Mouse (Mus musculus): ENCODE data around the gene Commd2. TPM values are rescaled to one million over a fixed set of nuclear protein-coding genes. Genes with fewer than 3 reads are reported as not detected.

Commd2 gene
- polyA plus RNA-seq (2015; fragmentation: Nextera tagmentation; extraction: Ambion mirVana) = 118 and 121 TPM in 2 replicates

DNA sequence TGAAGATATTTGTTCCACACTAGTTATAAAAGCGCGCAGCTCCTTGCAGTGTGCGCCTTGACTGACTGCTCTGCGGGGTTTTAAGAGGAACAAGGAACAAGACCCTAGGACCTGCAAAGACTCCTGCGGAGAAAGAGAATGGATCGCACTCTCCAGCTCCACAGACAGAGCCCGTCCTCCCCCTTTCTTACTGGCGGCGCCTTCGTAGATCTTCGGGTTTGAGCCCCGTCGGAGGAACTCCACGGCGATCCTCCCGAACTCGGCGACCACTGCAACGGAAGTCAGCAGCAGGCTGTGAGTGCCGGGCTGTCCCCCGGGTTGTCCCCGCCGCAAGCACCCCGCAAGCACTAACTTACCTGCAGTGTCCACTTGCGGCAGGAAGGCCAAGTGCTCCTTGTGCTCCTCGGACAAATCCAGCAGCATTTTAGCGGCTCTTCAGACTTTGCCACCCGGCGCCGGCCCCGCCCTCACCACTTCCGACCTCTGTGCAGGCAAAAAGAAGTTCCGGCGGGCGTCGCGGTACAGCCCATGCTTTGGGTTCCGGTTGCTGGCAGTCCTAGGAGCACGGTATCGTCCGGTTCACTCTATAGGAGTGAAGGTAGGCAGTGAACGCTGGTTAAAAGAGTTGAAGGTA, at the start of gene Commd2:
Commd2 (minus strand) TSS at position 485 of the 634 bp plus-strand sequence.
- peak; percentile 89 for DNase-seq (ENCODE audit: low spot score)

DNA sequence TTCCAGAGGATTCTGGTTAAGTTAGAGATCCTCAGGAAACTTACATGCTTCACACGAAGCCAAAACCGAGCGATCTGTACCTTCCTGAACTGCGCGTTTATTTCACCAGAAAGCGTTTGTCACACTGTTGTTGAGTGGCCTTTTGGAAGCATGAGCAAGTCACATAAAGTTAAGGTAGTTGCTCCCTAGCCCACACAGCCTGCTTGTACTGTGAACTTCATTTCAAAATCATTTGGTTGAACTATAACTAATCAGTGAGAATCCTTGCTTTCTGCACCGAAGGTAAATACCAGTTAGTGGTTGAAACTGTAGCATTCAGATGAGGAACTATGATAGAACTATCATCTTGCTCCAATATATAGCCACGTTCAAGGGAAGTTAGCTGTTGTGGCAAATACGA, 45.3 kb upstream of the Commd2 start:
- DNase-seq (ENCODE audit: low spot score) = no peak

- DNase-seq (ENCODE audit: low spot score) = no peak
These were observed 44.7 kb upstream of the Commd2 start for GRCm38 (mm10) chr3:57696249-57696648.

GRCm38 (mm10) chr3:57692719-57693118, 41.2 kb upstream of the Commd2 start, which contains the start of gene Ankub1:
Gene Ankub1, minus strand, starts transcription at chr3:57692799.
- no peak for DNase-seq (ENCODE audit: low spot score)

- DNase-seq (ENCODE audit: low spot score) = no peak
These were observed 40.3 kb upstream of the Commd2 start for GRCm38 (mm10) chr3:57691772-57692171.

GRCm38 (mm10) chr3:57677786-57678185, 26.3 kb upstream of the Commd2 start:
- no peak for DNase-seq (ENCODE audit: low spot score)

DNA sequence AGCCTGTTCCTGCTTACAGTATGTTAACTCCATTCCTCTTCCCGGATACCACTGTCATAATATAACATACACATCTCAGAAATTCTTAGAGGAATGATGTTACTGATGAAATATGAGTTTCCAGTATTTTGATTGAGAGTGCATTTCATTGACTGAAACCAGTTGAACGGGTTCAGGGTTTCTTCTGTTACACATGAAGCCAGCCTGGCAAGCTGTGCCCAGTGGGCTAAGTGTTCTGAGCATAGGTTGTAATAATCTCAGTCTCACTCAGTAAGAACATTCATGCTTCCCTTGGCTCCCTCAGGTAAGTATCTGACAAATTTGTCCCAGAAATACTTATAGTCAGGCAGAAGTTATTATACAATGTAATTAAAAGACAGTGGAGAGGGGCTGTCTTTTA, 22.6 kb upstream of the Commd2 start:
- no peak for DNase-seq (ENCODE audit: low spot score)

- DNase-seq (ENCODE audit: low spot score) = no peak
These were observed 22.1 kb upstream of the Commd2 start for GRCm38 (mm10) chr3:57673586-57673985.

GRCm38 (mm10) chr3:57667054-57667723, 15.7 kb upstream of the Commd2 start:
- peak; percentile 76 for DNase-seq (ENCODE audit: low spot score)

DNA sequence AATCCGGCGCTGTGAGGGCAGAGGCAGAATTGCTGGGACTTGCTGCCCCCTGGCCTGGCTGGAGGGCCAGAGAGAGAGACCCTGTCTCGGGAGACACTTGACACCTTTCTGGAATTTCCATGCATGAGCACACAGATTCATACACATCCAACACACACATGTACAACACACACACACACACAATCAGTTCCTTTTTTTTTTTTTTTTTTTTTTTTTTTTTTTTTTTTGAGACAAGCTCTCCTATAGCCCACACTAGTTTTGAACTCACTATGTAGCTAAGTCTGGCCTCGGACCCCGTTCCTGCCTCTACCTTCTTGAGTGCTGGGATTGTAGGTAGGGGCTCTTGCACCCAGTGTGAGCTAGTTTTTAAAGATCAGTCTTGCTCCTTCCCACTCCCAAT, 14.4 kb upstream of the Commd2 start:
- no peak for DNase-seq (ENCODE audit: low spot score)

GRCm38 (mm10) chr3:57664682-57665081, 13.2 kb upstream of the Commd2 start:
- DNase-seq (ENCODE audit: low spot score) = no peak

- DNase-seq (ENCODE audit: low spot score) = peak; percentile 61
These were observed 12.2 kb upstream of the Commd2 start for GRCm38 (mm10) chr3:57663731-57664130.

DNA sequence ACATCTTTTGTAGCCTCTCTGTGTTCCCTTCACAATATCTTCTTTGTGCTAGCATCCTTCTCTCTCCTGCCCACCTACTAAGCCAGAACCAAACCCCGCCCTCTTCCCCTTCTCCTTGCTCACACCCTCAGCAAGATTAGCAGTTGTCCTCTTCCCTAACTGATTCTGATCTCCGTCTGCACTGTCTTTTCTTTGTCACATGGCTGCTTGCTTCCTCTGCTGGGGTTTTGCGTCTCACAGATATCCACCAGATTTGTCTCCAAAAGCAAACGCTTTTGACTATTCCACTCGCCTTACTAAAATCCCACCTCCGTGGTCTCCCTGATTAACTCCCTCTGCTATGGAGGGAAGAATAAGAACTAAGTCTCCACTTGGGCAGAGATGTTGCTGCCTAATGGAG, 7.1 kb upstream of the Commd2 start:
- DNase-seq (ENCODE audit: low spot score) = no peak

DNA sequence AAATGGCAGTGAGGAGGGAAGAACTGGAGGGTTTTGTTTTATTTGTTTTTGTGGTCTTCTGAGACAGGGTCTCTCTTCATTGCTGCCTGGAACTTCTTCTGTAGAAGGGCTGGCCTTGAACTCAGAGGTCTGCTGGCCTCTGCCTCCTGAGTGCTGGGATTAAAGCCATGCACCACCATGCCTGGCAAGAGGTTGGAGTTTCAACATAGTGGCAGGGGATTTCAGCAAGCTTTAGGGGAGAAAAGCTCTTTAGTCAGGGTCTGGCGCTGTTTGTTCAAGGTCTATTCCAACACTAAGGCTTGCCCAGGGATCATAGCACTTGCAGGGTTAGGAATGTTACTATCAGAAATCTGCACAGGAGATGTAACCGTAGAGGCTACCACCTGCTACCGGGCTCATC, 2.1 kb upstream of the Commd2 start:
- DNase-seq (ENCODE audit: low spot score) = no peak

GRCm38 (mm10) chr3:57652485-57652884, 970 bp upstream of the Commd2 start:
- no peak for DNase-seq (ENCODE audit: low spot score)

DNA sequence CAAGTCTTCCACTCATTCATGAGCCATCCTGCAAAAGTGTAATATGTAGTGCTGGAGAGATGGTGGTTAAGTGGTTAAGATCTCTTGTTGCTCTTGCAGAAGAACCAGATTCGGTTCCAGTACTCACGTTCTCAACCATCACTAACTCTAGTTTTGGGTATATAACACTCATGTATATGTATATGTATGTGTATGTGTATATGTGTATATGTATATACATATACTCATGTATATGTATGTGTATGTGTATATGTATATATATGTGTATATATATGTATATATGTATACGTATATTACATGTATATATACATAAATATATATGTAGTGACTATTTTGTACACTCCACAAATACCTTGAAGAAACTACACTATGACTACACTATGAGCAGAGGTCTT, 347 bp upstream of the Commd2 start:
- no peak for DNase-seq (ENCODE audit: low spot score)

DNA sequence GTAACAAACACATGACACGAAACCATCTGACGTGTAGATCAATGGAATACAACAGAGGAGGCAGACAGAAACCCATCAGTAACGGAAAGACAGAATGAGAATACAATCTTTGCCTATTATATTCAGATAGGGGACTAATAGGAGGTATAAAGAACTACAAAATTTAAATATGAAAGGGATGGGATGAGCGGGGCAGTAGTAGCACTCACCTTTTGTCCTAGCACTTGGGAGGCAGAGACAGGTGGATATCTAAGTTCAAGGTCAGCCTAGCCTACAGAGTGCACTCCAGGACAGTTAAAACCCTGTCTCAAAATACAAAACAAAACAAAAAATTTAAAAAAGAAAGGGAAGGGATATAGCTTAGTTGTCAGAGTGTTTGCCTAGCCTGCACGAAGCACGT, 8.3 kb downstream of the Commd2 start:
- DNase-seq (ENCODE audit: low spot score) = no peak

- DNase-seq (ENCODE audit: low spot score) = no peak
These were observed 13.9 kb downstream of the Commd2 start for GRCm38 (mm10) chr3:57637596-57637995.

DNA sequence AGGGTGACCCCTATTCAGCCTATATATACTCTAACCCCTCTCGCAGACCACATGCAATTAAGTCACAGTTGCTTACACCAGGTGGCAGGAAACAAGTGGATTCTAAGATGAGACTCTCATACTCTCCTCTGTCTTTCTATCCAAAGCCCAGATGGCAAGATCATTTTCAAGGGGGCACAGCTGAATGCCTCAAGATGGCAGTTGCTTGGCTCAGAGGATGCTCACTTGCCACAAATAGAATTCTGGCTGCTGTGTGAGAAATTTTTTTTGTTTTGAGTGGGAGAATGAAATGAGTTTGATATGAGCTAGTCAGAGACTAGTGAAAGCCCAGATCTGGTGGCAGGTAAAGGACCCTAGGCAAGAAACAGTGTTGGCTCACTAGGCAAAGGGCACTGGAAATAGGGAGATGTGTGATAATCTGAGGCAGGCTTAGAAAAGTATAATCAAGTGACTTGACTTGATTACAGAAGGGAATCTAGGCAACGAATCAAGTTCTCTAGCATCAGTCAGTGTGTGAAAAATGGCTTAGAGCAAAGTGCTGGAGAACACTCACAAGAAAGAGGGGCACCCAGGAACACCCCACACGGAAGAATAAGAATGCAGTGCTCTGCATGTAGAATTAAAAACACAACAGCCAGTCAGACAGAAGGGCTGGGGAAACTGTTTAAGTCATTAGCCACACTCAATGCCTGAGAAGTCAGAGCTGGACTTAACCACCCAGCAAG, 16.6 kb downstream of the Commd2 start:
- no peak for DNase-seq (ENCODE audit: low spot score)

- no peak for DNase-seq (ENCODE audit: low spot score)
These were observed 24.5 kb downstream of the Commd2 start for GRCm38 (mm10) chr3:57626954-57627513.

- peak; percentile 66 for DNase-seq (ENCODE audit: low spot score)
These were observed 26.1 kb downstream of the Commd2 start for GRCm38 (mm10) chr3:57625275-57625997.
